Mouse (Mus musculus) spleen, adult 2 months (tissue): ENCODE data around the gene Fgfr2. TPM values are rescaled to one million over a fixed set of nuclear protein-coding genes. Genes with fewer than 3 reads are reported as not detected.
A peak's percentile ranks its signal among the peaks of the same experiment; 100 is the strongest.

Experiments used
- DNase-seq, 2 experiments: peaks; one replicate each; pipeline versions ENCODE4 v3.0.0 to v3.0.0-alpha.2; 2012 to 2021; ENCODE audit warnings: low spot score in 2 of 2, low read depth in 1 of 2
- H3K27ac ChIP-seq: fragments of 200-500 bp; 2 replicates; pipeline ENCODE4 v1.5.1; 2012; ENCODE audit warnings: low read length, inconsistent platforms; ENCODE audit not compliant: insufficient read depth
- H3K27me3 ChIP-seq: fragments of 200-500 bp; 2 replicates; pipeline ENCODE4 v1.6.1; 2012; ENCODE audit warnings: mild to moderate bottlenecking, moderate library complexity, low read length, inconsistent platforms; ENCODE audit not compliant: control insufficient read depth, insufficient read depth
- H3K36me3 ChIP-seq: fragments of 200-500 bp; 2 replicates; pipeline ENCODE4 v1.6.1; 2012; ENCODE audit warnings: mild to moderate bottlenecking, low read length, inconsistent platforms; ENCODE audit not compliant: control insufficient read depth, insufficient read depth
- H3K4me1 ChIP-seq: fragments of 200-500 bp; 2 replicates; pipeline ENCODE4 v1.6.1; 2011; ENCODE audit warnings: inconsistent platforms; ENCODE audit not compliant: control insufficient read depth, insufficient read depth, insufficient read length
- H3K4me3 ChIP-seq: fragments of 200-500 bp; 2 replicates; pipeline ENCODE4 v1.5.1; 2011; ENCODE audit warnings: mild to moderate bottlenecking, inconsistent platforms; ENCODE audit not compliant: insufficient read depth, insufficient read length; ENCODE audit errors: extremely low read depth
- CTCF ChIP-seq: fragments of 200-500 bp; IDR thresholded peaks from 2 replicates; pipeline ENCODE4 v1.5.1; 2011; ENCODE audit warnings: mild to moderate bottlenecking, inconsistent platforms; ENCODE audit not compliant: insufficient read depth, insufficient read length, insufficient replicate concordance; ENCODE audit errors: extremely low read depth
- POLR2A ChIP-seq: fragments of 200-500 bp; IDR thresholded peaks from 2 replicates; pipeline ENCODE4 v1.6.1; 2011; ENCODE audit warnings: low read depth, low read length, inconsistent platforms
- WGBS: fragments of 180-500 bp; shearing (Covaris S2); methylation state at CpG from one replicate; pipeline ENCODE4 v1.1.7; 2018; 5-methylcytosine and 5-hydroxymethylcytosine counted together
- polyA plus RNA-seq: library from polyadenylated mRNA; depleted of rRNA; stranded (reverse); fragments of >200 nt; gene quantifications from 2 replicates; pipeline ENCODE4 v1.2.3, GENCODE M21; 2012

Fgfr2 gene
- polyA plus RNA-seq, 1 experiment, result 1.6 TPM

DNA sequence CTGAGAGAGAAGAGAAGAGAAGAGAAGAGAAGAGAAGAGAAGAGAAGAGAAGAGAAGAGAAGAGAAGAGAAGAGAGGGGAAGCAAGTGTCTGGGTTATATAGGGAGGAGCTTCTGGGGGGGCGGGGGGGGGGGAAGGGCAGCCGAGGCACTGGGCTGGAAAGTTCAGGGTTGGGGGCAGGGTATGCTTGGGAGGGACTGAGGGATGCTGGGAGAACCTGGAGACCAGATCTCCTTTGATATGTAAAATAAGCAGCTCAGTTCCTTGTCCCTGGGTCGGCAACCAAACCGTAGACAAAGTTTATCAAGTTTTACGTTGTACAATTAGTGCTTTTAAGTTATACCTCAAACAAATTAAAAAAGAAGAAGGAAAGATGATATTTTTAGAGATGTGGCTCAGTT is 2263.2 kb downstream of the Fgfr2 start:
- Histone ChIP-seq H3K27ac (no peak overlapping the region), H3K4me1 (no peaks in the 10 kb centered on the region; the same call in 1 of the 2 replicates), H3K4me3 (no peak overlapping the region), H3K27me3 (no peaks in the 10 kb centered on the region), H3K36me3 (no peaks in the 10 kb centered on the region)
- WGBS, result 67% methylated on average over 5 of the region's 5 CpGs
- TF ChIP-seq POLR2A, result no peak
- TF ChIP-seq CTCF, result no peak
- no peak for DNase-seq

DNA sequence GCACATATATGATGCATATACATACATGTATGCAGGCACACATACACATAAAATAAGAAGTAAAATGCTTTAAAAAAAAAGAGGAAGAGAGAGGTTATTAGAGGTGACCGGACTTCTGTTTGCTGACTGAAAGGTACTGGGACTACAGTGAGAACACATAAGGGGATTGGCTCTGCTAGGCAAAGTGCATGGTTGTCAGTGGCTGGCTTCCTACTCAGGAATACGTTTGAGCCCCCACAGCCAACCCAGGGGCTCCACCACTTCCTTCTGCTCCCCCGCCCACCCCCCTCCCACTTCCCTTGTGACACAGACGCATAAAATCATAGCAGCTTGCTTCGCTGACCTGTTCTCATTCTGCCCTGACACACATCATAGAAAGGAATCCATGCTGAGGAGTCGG is 2265.2 kb downstream of the Fgfr2 start:
- Histone ChIP-seq H3K4me1 (no peaks in the 10 kb centered on the region; the same call in 1 of the 2 replicates), H3K27ac (no peak overlapping the region), H3K36me3 (no peaks in the 10 kb centered on the region), H3K27me3 (no peaks in the 10 kb centered on the region), H3K4me3 (no peak overlapping the region)
- TF ChIP-seq CTCF, result no peak
- TF ChIP-seq POLR2A, result no peak
- peak in 1 of 2 experiments; percentile 14 for DNase-seq
- WGBS, result 9% methylated on average over 6 of the region's 6 CpGs

DNA sequence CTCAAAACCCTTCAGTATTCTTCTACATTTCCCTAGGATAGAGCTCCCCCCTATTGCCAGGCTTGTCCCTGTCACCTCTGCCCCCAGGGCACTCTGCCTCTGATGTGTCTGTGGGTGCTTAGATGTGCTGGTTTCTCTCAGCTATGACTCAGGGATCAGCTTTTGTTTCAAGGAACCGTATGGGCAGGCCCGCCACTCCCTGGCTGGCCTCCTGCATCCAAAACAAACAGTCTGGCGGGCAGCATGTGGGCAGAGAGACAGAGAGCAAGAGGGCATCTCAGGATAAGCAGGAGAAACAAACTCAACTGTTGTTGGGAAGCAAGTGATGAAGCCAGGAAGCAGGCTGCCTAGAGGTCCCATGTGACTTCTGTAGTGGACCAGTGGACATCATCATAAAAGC is 2267.5 kb downstream of the Fgfr2 start:
- no peak for DNase-seq
- 81% methylated on average over 3 of the region's 3 CpGs for WGBS
- no peak overlapping the region for H3K27ac ChIP-seq

GRCm38 (mm10) chr7:130854684-130855292 is 2268.4 kb downstream of the Fgfr2 start:
- no peak overlapping the region for H3K4me3 ChIP-seq
- H3K4me1 ChIP-seq, result no peaks in the 10 kb centered on the region; the same call in 1 of the 2 replicates
- DNase-seq, result no peak
- no peaks in the 10 kb centered on the region for H3K27me3 ChIP-seq
- no peak overlapping the region for H3K27ac ChIP-seq
- 92% methylated on average over 4 of the region's 4 CpGs for WGBS
- TF ChIP-seq POLR2A (no peak), CTCF (no peak)
- H3K36me3 ChIP-seq, result no peaks in the 10 kb centered on the region

More for the DNA sequence above, 2267.5 kb downstream of the Fgfr2 start:
- H3K36me3 ChIP-seq, result no peaks in the 10 kb centered on the region
- no peaks in the 10 kb centered on the region; the same call in 1 of the 2 replicates for H3K4me1 ChIP-seq
- no peak for TF ChIP-seq POLR2A
- no peak for TF ChIP-seq CTCF
- no peak overlapping the region for H3K4me3 ChIP-seq
- no peaks in the 10 kb centered on the region for H3K27me3 ChIP-seq

DNA sequence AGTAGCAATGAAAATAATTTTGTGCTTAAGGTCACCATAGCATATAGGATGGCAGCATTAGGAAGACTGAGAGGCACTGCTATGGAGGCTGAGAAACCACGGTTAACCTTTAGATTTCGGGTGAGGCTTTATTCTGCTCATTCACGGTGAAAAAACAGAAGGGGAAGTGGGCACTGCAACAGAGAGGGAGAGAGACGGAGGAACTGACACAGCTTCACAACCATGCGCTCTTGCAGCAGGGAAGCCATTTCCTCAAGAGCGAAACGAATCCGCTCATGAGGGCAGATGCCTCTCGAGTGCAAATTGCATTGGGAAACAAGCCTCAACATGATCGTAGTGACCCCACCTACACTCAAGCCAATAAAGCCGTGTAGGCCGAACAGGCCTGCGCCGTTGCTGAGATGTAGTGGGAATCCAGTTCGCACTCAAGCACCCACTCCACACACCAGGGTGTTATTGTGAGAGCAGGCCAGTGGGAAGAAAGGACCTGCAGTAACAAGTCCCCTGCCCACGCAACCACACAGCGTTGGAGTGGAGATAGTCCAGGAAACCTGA is 2275.9 kb downstream of the Fgfr2 start:
- H3K4me3 ChIP-seq, result no peak overlapping the region
- no peak for TF ChIP-seq CTCF
- no peak for TF ChIP-seq POLR2A
- DNase-seq, result no peak
- H3K27ac ChIP-seq, result no peak overlapping the region
- H3K27me3 ChIP-seq, result no peaks in the 10 kb centered on the region
- no peaks in the 10 kb centered on the region for H3K36me3 ChIP-seq
- peaks cover 3% of the 10 kb centered on the region; the same call in 1 of the 2 replicates for H3K4me1 ChIP-seq
- 46% methylated on average over 17 of the region's 17 CpGs for whole genome bisulfite sequencing

GRCm38 (mm10) chr7:130839380-130840100 is 2283.6 kb downstream of the Fgfr2 start:
- no peaks in the 10 kb centered on the region for H3K4me1 ChIP-seq
- no peak for DNase-seq
- TF ChIP-seq CTCF (no peak), POLR2A (no peak)
- H3K4me3 ChIP-seq, result no peak overlapping the region
- H3K27me3 ChIP-seq, result no peaks in the 10 kb centered on the region
- WGBS, result 61% methylated on average over 12 of the region's 12 CpGs
- no peak overlapping the region for H3K27ac ChIP-seq
- H3K36me3 ChIP-seq, result no peaks in the 10 kb centered on the region
